Mouse (Mus musculus) embryonic fibroblast, embryonic 13.5 days (primary cell): ENCODE measurements at regions not wholly inside any gene's neighbourhood (a gene's known extent, or its start where the extent isn't known, plus 50 kb on each side); places are given as distances from the start of the nearest gene placed in this dataset.

Source experiments
- CTCF ChIP-seq: IDR thresholded peaks from 2 replicates; pipeline ENCODE4 v1.5.1; 2011; ENCODE audit warnings: mild to moderate bottlenecking, control low read depth, low read length, moderate library complexity, borderline replicate concordance; ENCODE audit not compliant: insufficient read depth
- POLR2A ChIP-seq: IDR thresholded peaks from 2 replicates; pipeline ENCODE4 v1.6.1; 2011; ENCODE audit warnings: low read depth, mild to moderate bottlenecking, control low read depth, low read length, moderate library complexity

DNA sequence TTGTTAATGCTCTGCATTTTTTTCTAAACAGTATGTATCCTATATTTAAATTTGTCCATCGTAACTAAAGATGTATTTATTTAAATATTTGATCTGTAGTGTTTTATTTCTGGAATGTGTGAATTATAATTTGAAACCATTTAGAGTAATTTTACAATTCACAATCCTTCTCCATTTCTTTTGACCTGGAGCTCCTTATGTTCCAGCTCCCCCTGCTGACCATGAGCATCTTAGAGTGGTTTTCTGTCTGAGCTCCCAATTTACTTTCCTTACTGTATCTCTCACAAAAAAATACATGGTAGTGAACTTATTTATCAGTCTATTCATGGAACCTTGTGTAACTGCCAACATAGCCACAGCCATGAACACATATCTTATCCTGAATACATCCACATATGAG is 655.8 kb downstream of the Adam6a start:
- no peak for TF ChIP-seq POLR2A
- TF ChIP-seq CTCF, result no peak
